Mouse (Mus musculus): Measurements from ENCODE around the gene Ercc1. TPM values are rescaled to one million over a fixed set of nuclear protein-coding genes. Genes with fewer than 3 reads are reported as not detected.

Ercc1 gene
- polyA plus RNA-seq, 1 experiment from 2014 or later = 96.6 TPM

DNA sequence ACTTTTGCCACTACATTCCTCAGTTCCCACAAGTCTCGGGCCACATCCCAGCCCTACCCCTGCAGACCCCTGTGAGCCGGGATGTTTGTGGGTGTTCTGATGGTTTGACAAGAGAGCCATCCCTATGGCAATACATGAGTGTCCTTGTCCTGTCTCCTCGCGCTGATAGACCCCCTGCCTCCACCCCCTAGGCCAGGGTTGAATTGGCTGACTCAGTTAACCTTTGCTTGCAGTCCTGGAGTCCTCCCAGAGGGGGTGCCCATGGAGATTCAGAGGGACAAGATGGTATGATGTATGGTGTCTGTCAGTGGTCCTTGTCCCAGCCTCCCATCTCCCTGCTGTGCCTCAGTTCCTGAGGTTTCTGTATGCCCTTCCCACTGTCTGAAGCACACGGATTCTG is 30.5 kb upstream of the Ercc1 start:
- Histone ChIP-seq H3K4me3 (no peak overlapping the region), H3K9me3 (no peaks in the 10 kb centered on the region), H3K4me1 (replicated peaks) (peaks cover 13% of the 10 kb centered on the region), H3K9ac (0 out of 2 replicates have a peak overlapping the region, but pooled peaks have one; percentile 19), H3K4me2 (no peak overlapping the region), H3K36me3 (no peaks in the 10 kb centered on the region), H3K27ac (no peak overlapping the region), H3K27me3 (peaks cover 54% of the 10 kb centered on the region)
- no peak for ATAC-seq (ENCODE audit: low FRiP score)
- 41% methylated on average over 5 of the region's 5 CpGs for WGBS

DNA sequence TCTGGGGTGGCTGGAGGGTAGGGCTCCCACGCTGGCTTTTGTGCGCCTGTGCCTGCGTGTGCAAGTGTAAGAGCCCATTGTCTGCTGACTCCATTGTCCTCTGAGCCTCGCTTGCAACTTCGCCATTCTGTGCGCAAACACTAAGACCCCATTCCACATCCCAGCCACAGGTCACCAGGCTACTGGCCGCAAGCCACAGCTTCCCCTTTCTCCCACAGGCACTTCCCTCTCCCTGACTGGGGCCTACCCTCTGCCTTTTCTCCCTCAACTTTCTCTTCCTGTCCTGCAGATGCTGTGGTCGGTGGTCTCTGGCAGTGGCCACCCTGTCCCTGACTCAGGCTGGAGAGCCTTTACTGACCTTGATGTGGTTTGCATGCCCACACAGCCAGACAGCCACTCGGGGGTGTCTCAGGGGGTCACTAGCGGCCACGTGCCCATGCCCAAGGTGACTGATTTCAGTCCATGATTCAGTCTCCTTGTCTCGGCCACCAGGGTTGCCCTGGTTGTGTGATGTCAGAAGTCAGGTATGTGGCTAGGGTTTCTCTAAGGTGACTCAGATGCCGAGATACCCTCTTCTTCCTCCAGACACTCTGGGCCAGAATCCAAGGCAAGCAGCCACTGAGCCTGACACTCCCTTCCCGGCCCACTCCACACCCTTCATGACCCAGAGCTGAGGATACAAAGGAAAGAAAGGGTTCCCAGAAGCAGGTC is 28.0 kb upstream of the Ercc1 start:
- no peak for ATAC-seq (ENCODE audit: low FRiP score)
- Histone ChIP-seq H3K9ac (0 out of 2 replicates have a peak overlapping the region, but pooled peaks have one; percentile 8), H3K4me2 (no peak overlapping the region), H3K36me3 (no peaks in the 10 kb centered on the region), H3K9me3 (no peaks in the 10 kb centered on the region), H3K27ac (no peak overlapping the region), H3K4me1 (replicated peaks) (peaks cover 15% of the 10 kb centered on the region), H3K4me3 (no peak overlapping the region), H3K27me3 (peaks cover 46% of the 10 kb centered on the region)
- WGBS = 40% methylated on average over 14 of the region's 14 CpGs

DNA sequence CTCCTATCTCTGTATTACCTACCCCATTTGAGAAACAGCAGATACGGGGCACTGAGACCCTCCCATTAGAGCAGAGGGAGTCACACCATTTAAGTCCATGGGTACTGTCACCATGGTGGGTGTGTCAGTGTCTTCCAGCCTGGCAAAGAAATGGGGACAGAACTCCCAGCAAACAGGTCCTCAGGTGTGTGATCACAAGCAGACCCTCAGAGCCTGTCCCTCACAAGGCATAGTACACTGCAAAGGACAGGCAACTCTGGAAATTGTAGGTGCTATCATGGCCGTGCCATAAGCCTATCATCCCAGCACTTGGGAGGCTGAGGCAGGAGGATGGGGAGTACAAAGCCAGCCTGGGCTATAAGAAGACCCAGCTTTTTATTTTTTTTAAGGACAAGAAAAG is 26.4 kb upstream of the Ercc1 start:
- no peak overlapping the region for H3K4me3 ChIP-seq
- no peak overlapping the region for H3K9ac ChIP-seq
- H3K4me2 ChIP-seq = no peak overlapping the region
- H3K36me3 ChIP-seq = no peaks in the 10 kb centered on the region
- ATAC-seq (ENCODE audit: low FRiP score) = no peak
- WGBS = 79% methylated on average over 2 of the region's 2 CpGs
- H3K4me1 ChIP-seq (replicated peaks) = peaks cover 15% of the 10 kb centered on the region
- H3K27ac ChIP-seq = no peak overlapping the region
- H3K27me3 ChIP-seq = peaks cover 44% of the 10 kb centered on the region
- no peaks in the 10 kb centered on the region for H3K9me3 ChIP-seq

DNA sequence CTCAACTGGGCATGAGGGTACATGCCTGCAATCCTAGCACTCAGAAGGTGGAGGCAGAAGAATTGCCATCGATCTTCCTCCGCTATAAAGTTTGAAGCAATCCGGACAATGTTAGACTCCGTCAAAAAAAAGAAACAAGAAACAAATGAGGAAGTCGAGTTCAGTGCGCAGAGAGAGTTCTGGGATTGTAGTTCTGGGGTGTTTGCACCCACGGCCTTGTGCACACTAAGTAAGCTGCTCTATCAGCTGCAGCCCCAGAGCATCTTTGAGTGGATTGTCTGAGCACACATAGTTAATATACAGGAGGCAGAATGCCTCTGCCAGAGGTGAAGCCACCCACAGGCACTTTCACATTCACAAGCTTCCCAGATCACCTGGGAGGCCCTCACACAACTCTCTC is 25.9 kb upstream of the Ercc1 start:
- Histone ChIP-seq H3K9ac (no peak overlapping the region; the same call in 1 of the 2 replicates), H3K36me3 (no peaks in the 10 kb centered on the region), H3K27ac (no peak overlapping the region), H3K9me3 (no peaks in the 10 kb centered on the region), H3K4me3 (no peak overlapping the region), H3K4me2 (no peak overlapping the region), H3K27me3 (peaks cover 42% of the 10 kb centered on the region), H3K4me1 (replicated peaks) (peaks cover 15% of the 10 kb centered on the region)
- ATAC-seq (ENCODE audit: low FRiP score) = no peak
- WGBS = 84% methylated on average over 7 of the region's 7 CpGs

DNA sequence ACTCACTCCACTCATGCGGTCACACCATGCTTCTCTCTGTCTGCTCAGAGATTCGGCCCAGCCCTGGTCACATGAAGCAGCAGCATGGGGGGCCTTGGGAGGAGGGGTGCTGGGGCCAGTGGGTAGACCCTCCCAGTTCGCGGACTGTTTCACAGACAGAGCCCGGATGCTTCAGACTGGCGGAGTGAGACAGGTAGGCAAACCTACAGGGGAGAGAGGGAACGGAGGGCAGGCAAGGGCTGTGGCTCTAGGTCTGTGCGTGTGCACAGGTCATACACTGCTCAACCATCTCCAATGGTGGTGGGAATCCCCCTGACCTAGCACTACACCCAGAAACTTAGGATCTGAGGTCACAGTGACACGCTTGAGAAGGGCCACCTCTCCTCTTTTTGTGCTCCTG is 25.1 kb upstream of the Ercc1 start:
- Histone ChIP-seq H3K36me3 (no peaks in the 10 kb centered on the region), H3K9me3 (no peaks in the 10 kb centered on the region), H3K4me2 (peak overlapping the region; percentile 77), H3K27ac (peak overlapping the region; percentile 55; the same call in 1 of the 2 replicates), H3K4me1 (replicated peaks) (peaks cover 15% of the 10 kb centered on the region), H3K4me3 (peak overlapping the region; percentile 53), H3K9ac (peak overlapping the region; percentile 71), H3K27me3 (peaks cover 35% of the 10 kb centered on the region)
- peak; percentile 77 for ATAC-seq (ENCODE audit: low FRiP score)
- 18% methylated on average over 9 of the region's 9 CpGs for WGBS

DNA sequence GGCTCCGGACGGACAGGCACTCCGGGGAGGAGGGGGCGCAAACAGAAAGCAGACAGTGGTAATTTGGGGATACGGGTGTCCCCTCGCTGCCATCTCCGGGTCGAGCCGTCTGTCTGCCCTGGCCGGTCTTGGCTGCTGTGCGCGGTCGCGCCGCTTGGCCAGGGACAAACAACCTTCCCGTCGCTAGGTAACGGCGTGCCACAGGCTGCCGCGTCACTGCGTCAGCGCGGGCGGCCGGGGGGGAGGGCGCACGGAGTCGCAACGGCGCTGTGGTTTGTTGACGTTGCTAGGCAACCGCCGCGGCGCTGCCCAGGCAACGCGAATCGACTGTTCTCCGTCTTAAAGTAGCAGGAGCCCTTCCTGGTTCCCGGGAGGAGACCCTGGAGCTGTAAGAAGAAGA is 24.7 kb upstream of the Ercc1 start:
- Histone ChIP-seq H3K4me1 (replicated peaks) (peaks cover 15% of the 10 kb centered on the region), H3K4me2 (peak overlapping the region; percentile 77), H3K9me3 (no peaks in the 10 kb centered on the region), H3K27me3 (peaks cover 32% of the 10 kb centered on the region), H3K36me3 (no peaks in the 10 kb centered on the region), H3K4me3 (peak overlapping the region; percentile 53), H3K27ac (peak overlapping the region; percentile 55; the same call in 1 of the 2 replicates), H3K9ac (peak overlapping the region; percentile 71)
- under 1% methylated on average over 41 of the region's 41 CpGs for WGBS
- peak; percentile 95 for ATAC-seq (ENCODE audit: low FRiP score)

DNA sequence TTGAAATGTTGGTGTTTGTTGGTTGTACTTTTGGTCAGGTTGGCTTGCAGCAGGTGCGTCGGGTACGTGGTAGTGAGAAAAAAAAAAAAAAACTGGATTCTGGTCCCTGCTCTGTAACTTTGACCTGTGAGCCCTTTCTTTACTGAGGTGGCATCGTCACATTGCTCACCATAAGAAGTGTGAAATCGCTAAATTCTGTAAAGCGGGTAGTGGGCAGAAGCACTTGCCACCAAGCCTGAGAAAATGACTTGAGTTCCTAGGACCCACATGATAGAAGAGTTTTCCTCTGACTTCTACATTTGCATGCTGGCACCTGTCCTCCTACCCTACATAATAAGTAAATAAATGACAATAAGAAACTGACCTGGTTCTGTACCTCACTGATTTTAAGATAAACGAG is 23.9 kb upstream of the Ercc1 start:
- ATAC-seq (ENCODE audit: low FRiP score) = no peak
- 41% methylated on average over 7 of the region's 7 CpGs for WGBS
- Histone ChIP-seq H3K4me1 (replicated peaks) (peaks cover 15% of the 10 kb centered on the region), H3K9ac (peak overlapping the region; percentile 62; the same call in 1 of the 2 replicates), H3K27me3 (peaks cover 29% of the 10 kb centered on the region), H3K36me3 (no peaks in the 10 kb centered on the region), H3K4me2 (peak overlapping the region; percentile 77), H3K9me3 (no peaks in the 10 kb centered on the region), H3K27ac (no peak overlapping the region), H3K4me3 (peak overlapping the region; percentile 53)

DNA sequence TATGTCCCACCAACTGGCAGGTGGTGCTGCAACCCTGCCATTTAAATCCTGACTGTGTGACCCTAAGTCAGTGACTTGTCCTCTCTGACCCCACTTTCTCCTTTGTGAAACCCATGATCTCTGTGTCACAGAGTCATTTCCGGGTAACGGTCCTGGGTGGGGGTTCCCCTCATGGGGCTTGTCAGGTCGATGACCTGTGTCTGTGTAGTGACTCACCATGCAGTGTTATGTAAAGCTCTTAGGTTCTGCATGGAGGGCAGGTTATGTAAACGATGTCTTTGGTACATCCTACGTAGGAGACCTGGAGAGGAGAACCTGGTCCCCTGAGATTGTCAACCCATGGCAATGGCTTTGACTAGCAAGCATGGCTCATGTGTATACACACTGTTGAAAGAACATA is 23.1 kb upstream of the Ercc1 start:
- no peak overlapping the region for H3K4me2 ChIP-seq
- 67% methylated on average over 5 of the region's 5 CpGs for WGBS
- H3K9ac ChIP-seq = no peak overlapping the region
- H3K36me3 ChIP-seq = no peaks in the 10 kb centered on the region
- peaks cover 18% of the 10 kb centered on the region for H3K4me1 ChIP-seq (replicated peaks)
- peaks cover 29% of the 10 kb centered on the region for H3K27me3 ChIP-seq
- no peak overlapping the region for H3K27ac ChIP-seq
- no peak overlapping the region for H3K4me3 ChIP-seq
- H3K9me3 ChIP-seq = no peaks in the 10 kb centered on the region
- ATAC-seq (ENCODE audit: low FRiP score) = no peak

DNA sequence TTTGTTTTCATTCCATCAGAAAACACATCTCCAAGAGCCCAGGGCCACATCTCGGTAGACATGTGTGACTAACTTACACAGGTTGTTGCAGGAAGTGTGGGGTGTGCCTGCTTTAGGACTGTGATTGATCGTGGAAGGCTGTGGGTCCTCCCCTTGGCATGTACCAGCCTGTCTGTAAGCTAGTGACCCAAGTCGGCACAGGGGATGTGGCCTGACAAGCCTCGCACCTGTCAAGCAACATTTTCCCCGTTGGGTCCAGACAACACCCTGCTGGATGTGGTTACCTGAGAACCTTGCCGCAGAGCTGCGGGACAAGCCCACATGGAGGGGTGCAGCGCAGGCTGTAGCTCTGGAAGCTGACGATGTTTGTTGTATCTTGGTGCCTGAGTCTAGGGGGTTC is 22.1 kb upstream of the Ercc1 start:
- Histone ChIP-seq H3K27ac (no peak overlapping the region), H3K27me3 (peaks cover 26% of the 10 kb centered on the region), H3K4me2 (no peak overlapping the region), H3K36me3 (no peaks in the 10 kb centered on the region), H3K4me3 (no peak overlapping the region), H3K4me1 (replicated peaks) (peaks cover 28% of the 10 kb centered on the region), H3K9me3 (no peaks in the 10 kb centered on the region), H3K9ac (no peak overlapping the region)
- no peak for ATAC-seq (ENCODE audit: low FRiP score)
- WGBS = 62% methylated on average over 9 of the region's 9 CpGs

DNA sequence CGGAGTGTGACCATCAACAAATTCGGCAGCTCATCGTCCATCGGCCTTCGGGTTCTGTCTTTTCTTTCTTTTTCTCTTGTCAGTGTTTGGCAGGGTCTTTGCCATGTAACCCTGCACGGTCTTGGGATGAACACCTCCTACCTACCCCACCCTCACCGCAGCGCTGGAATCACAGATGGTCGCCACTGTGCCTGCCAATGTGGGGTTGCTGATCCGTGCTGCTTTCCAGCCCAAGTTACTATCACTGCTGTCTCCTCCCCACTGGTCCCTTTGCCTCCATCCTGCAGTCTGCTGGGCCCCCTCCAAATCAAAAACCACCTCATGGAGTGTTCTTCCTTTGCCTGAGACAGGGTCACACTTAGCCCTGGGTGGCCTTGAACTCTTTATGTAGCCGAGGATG is 20.4 kb upstream of the Ercc1 start:
- Histone ChIP-seq H3K4me1 (replicated peaks) (peaks cover 31% of the 10 kb centered on the region), H3K4me3 (no peak overlapping the region), H3K27ac (no peak overlapping the region), H3K9me3 (no peaks in the 10 kb centered on the region), H3K27me3 (0 out of 2 replicates have a peak, but pooled peaks cover 13% of the 10 kb centered on the region), H3K36me3 (no peaks in the 10 kb centered on the region), H3K4me2 (no peak overlapping the region), H3K9ac (no peak overlapping the region)
- no peak for ATAC-seq (ENCODE audit: low FRiP score)
- 84% methylated on average over 11 of the region's 11 CpGs for WGBS

DNA sequence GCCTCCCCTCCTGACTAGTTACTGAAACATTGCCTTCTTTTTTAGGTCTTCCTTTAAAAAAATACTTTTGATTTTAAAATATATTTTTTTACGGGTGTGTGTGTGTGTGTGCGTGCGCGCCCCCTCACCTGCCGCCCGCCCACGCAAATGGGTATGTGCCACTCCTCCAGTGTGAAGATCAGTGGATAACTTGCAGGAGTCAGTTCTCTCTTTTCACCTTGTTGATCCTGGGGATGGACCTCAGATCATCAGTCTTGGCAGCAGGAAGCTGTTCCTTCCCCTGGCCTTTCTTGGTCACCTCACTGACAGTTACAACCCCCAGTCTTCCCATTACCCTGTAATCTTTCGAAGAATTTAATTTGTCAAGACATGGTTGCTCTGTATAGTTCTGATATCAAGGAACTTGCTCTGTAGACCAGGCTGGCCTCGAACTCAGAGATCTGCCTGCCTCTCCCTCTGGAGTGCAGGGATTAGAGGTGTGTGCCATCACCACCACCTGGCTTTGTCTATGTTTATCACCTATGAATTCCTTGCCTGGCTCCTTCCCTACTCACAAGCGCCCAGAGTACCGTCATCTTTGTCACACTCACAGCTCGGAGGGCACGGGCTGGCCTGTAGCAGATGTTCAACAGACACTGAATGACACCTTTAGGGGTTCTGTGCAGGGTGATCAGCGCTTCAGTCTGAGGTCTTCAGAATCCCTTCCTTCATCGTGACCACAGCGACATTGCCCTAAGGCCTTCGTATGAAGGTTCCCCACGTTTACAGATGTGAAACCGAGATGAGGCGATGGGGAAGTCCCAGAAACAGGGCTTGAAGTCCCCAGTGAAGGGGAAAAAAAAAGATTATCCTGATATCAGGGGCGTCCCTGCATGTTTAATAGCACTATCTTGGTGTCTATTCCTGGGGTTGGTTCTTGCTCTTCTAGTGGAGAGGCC is 19.0 kb upstream of the Ercc1 start:
- Histone ChIP-seq H3K9me3 (no peaks in the 10 kb centered on the region), H3K36me3 (no peaks in the 10 kb centered on the region), H3K4me3 (no peak overlapping the region), H3K27me3 (0 out of 2 replicates have a peak, but pooled peaks cover 15% of the 10 kb centered on the region), H3K4me2 (no peak overlapping the region; the same call in 1 of the 2 replicates), H3K4me1 (replicated peaks) (peaks cover 22% of the 10 kb centered on the region), H3K27ac (no peak overlapping the region), H3K9ac (no peak overlapping the region)
- ATAC-seq (ENCODE audit: low FRiP score) = no peak
- 75% methylated on average over 21 of the region's 21 CpGs for WGBS

DNA sequence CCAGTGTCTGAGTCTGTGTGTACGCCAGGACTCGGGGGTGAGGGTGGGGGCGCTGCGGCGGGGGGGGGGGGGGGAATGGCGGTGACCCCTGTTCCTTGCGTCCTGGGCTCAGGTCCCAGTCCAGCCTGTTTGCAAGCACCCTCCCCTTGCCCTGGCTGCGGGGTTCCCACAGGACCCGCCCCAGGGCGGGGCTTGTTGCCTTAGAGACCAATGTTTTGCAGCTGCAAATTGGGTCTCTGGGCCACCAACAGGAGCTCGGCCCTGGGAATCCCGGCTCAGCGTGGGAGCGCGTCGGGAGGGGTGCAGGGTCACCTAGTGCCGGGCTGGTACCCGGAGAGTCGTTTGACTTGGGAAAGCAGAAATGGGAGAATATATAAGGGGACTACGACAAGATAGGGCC is 18.2 kb upstream of the Ercc1 start:
- H3K4me3 ChIP-seq = peak overlapping the region; percentile 41
- H3K4me1 ChIP-seq (replicated peaks) = peaks cover 18% of the 10 kb centered on the region
- peak overlapping the region; percentile 63 for H3K9ac ChIP-seq
- H3K36me3 ChIP-seq = no peaks in the 10 kb centered on the region
- peak; percentile 56; the same call in 1 of the 2 replicates for ATAC-seq (ENCODE audit: low FRiP score)
- under 1% methylated on average over 19 of the region's 20 CpGs for WGBS
- H3K27me3 ChIP-seq = 0 out of 2 replicates have a peak, but pooled peaks cover 15% of the 10 kb centered on the region
- peak overlapping the region; percentile 60 for H3K27ac ChIP-seq
- H3K4me2 ChIP-seq = peak overlapping the region; percentile 68
- H3K9me3 ChIP-seq = no peaks in the 10 kb centered on the region
